Mouse (Mus musculus) forebrain, embryonic 10.5 days (tissue): ENCODE results near the gene Ggta1. TPM values are rescaled to one million over a fixed set of nuclear protein-coding genes. Genes with fewer than 3 reads are reported as not detected.

ENCODE experiments used
- DNase-seq: peaks from one replicate; pipeline ENCODE4 v3.0.0-alpha.2; 2017; ENCODE audit warnings: low spot score; ENCODE audit errors: extremely low spot score
- H3K27ac ChIP-seq: fragments of 300-500 bp; sonication (generic); 2 replicates; pipeline ENCODE4 v1.5.1; 2016; ENCODE audit warnings: mild to moderate bottlenecking
- H3K27me3 ChIP-seq: fragments of 300-500 bp; sonication (generic); 2 replicates; pipeline ENCODE4 v1.6.1; 2016; ENCODE audit warnings: mild to moderate bottlenecking; ENCODE audit not compliant: poor library complexity, severe bottlenecking
- H3K36me3 ChIP-seq: fragments of 300-500 bp; sonication (generic); replicated peaks from 2 replicates; pipeline ENCODE4 v1.6.1; 2016; ENCODE audit warnings: mild to moderate bottlenecking, moderate library complexity
- H3K4me1 ChIP-seq: fragments of 300-500 bp; sonication (generic); 2 replicates; pipeline ENCODE4 v1.6.1; 2016
- H3K4me3 ChIP-seq: fragments of 300-500 bp; sonication (generic); 2 replicates; pipeline ENCODE4 v1.5.1; 2016; ENCODE audit warnings: mild to moderate bottlenecking, moderate library complexity
- H3K9me3 ChIP-seq: fragments of 300-500 bp; sonication (generic); 2 replicates; pipeline ENCODE4 v1.6.1; 2016; ENCODE audit warnings: mild to moderate bottlenecking, moderate library complexity
- WGBS: fragments of 180-500 bp; shearing (Covaris S2); methylation state at CpG from one replicate; pipeline ENCODE4 v1.1.7; 2016; 5-methylcytosine and 5-hydroxymethylcytosine counted together
- polyA plus RNA-seq: library from polyadenylated mRNA; unstranded; fragments of >200 nt; fragmentation: Nextera tagmentation; extraction: Ambion mirVana; gene quantifications from 2 replicates; pipeline ENCODE4 v1.2.1, GENCODE M21; 2016

The Ggta1 gene
- polyA plus RNA-seq, 1 experiment from 2014 or later: 6.4 TPM

DNA sequence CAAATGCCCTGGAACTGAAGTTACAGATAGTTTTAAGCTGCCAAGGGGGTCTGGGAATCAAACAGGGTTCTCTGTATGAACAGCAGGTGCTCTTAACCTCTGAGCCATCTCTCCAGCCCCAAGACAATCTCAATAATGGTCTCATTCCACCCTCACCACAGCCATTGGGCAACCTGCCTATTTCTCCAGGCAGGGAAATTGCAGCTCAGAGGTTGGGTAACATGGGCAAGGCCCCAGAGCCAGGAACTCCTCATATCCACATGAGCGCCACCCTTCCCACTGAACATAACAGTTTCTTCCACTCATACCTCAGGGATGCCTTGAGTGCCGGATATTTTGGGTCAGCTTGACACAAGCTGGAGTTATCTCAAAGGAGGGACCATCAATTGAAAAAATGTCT lies 25.2 kb downstream of the Ggta1 start:
- Histone ChIP-seq H3K4me1 (peaks cover 14% of the 10 kb centered on the region), H3K27ac (no peak overlapping the region), H3K36me3 (no peaks in the 10 kb centered on the region), H3K4me3 (no peak overlapping the region), H3K27me3 (no peaks in the 10 kb centered on the region), H3K9me3 (no peaks in the 10 kb centered on the region)
- no peak for DNase-seq
- 93% methylated on average over 2 of the region's 2 CpGs for WGBS

GRCm38 (mm10) chr2:35434576-35435123 lies 28.4 kb downstream of the Ggta1 start:
- H3K27me3 ChIP-seq: no peaks in the 10 kb centered on the region
- H3K27ac ChIP-seq: 0 out of 2 replicates have a peak overlapping the region, but pooled peaks have one; percentile 15
- no peaks in the 10 kb centered on the region for H3K9me3 ChIP-seq
- 84% methylated on average over 6 of the region's 6 CpGs for WGBS
- peaks cover 31% of the 10 kb centered on the region for H3K4me1 ChIP-seq
- H3K4me3 ChIP-seq: no peak overlapping the region
- no peaks in the 10 kb centered on the region for H3K36me3 ChIP-seq
- DNase-seq: no peak

DNA sequence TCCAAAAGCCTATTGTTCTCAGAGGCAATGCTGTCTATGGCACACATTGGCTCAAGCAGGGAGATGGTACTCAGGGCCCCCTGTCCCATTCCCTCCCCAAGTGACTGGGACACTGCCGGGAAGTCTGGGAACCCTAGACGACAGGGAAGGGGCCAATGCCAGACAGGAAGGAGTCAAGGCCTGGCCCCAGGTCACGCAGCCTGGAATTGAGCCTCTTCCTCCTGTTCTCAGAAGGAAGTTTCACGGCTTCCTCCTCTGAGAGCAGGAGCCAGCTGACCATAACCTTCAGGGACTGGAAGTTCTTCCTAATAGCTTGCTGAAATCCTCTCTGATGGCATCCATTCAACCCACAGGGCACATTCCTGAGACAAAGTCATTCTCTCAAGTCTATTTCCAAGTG lies 29.6 kb downstream of the Ggta1 start:
- Histone ChIP-seq H3K4me1 (peaks cover 33% of the 10 kb centered on the region), H3K9me3 (no peaks in the 10 kb centered on the region), H3K4me3 (no peak overlapping the region), H3K27me3 (no peaks in the 10 kb centered on the region), H3K36me3 (no peaks in the 10 kb centered on the region), H3K27ac (no peak overlapping the region)
- 72% methylated on average over 4 of the region's 4 CpGs for WGBS
- DNase-seq: no peak

GRCm38 (mm10) chr2:35432472-35432871 lies 30.6 kb downstream of the Ggta1 start:
- no peaks in the 10 kb centered on the region for H3K27me3 ChIP-seq
- H3K36me3 ChIP-seq: no peaks in the 10 kb centered on the region
- 0 out of 2 replicates have a peak overlapping the region, but pooled peaks have one; percentile 0 for H3K4me3 ChIP-seq
- 55% methylated on average over 7 of the region's 7 CpGs for WGBS
- peak overlapping the region; percentile 31; the same call in 1 of the 2 replicates for H3K27ac ChIP-seq
- DNase-seq: no peak
- no peaks in the 10 kb centered on the region for H3K9me3 ChIP-seq
- H3K4me1 ChIP-seq: peaks cover 38% of the 10 kb centered on the region

GRCm38 (mm10) chr2:35432011-35432410 lies 31.0 kb downstream of the Ggta1 start:
- Histone ChIP-seq H3K27ac (peak overlapping the region; percentile 31; the same call in 1 of the 2 replicates), H3K9me3 (no peaks in the 10 kb centered on the region), H3K36me3 (no peaks in the 10 kb centered on the region), H3K4me1 (peaks cover 38% of the 10 kb centered on the region), H3K4me3 (0 out of 2 replicates have a peak overlapping the region, but pooled peaks have one; percentile 0), H3K27me3 (no peaks in the 10 kb centered on the region)
- no peak for DNase-seq
- 76% methylated on average over 7 of the region's 7 CpGs for WGBS

- Histone ChIP-seq H3K36me3 (no peaks in the 10 kb centered on the region), H3K4me1 (peaks cover 38% of the 10 kb centered on the region), H3K27me3 (no peaks in the 10 kb centered on the region), H3K4me3 (no peak overlapping the region), H3K27ac (no peak overlapping the region), H3K9me3 (no peaks in the 10 kb centered on the region)
- 87% methylated on average over 8 of the region's 8 CpGs for WGBS
- DNase-seq: no peak
Observed at GRCm38 (mm10) chr2:35430806-35431205, 32.2 kb downstream of the Ggta1 start.

DNA sequence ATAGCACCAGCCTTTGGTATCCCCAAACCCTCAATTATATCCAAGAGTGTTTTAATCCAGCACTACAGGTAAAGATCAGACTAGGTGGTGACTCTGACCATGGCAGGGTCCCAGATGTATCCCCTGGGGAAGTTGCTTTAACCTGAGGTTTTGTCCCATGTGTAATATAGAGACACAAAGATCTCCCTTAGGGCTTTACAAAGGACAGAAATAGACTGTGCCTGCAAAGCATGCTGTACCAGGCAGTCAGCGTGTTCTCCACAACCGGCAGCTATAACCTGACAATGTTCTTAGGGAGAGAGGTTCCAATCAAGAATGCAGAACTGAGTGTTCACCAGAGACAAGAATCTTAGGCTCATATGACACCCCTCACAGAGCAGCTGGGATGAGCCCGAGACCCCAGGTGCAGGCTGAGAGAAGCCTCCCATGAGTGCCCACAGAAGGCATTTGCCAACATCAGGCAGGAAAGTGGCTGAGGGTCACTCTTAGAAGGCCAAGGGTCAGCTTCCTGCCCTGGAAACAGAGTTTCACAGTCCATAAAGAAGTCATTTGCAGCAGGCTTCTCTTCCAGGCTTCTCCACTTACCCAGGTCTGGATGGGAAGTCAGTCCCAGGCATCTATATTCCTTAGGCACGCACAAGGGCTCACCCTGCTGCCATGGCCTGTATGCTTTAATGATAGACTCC lies 34.3 kb downstream of the Ggta1 start:
- DNase-seq: no peak
- Histone ChIP-seq H3K27ac (no peak overlapping the region), H3K9me3 (no peaks in the 10 kb centered on the region), H3K4me1 (peaks cover 38% of the 10 kb centered on the region), H3K4me3 (no peak overlapping the region), H3K36me3 (no peaks in the 10 kb centered on the region), H3K27me3 (no peaks in the 10 kb centered on the region)
- 81% methylated on average over 4 of the region's 4 CpGs for WGBS

- H3K4me1 ChIP-seq: peaks cover 26% of the 10 kb centered on the region
- no peak overlapping the region for H3K4me3 ChIP-seq
- DNase-seq: no peak
- H3K9me3 ChIP-seq: no peaks in the 10 kb centered on the region
- H3K27ac ChIP-seq: no peak overlapping the region
- no peaks in the 10 kb centered on the region for H3K36me3 ChIP-seq
- 60% methylated on average over 2 of the region's 2 CpGs for WGBS
- H3K27me3 ChIP-seq: no peaks in the 10 kb centered on the region
Observed at GRCm38 (mm10) chr2:35427559-35427958, 35.5 kb downstream of the Ggta1 start.

- Histone ChIP-seq H3K4me3 (no peak overlapping the region), H3K27ac (no peak overlapping the region), H3K4me1 (peaks cover 11% of the 10 kb centered on the region; the same call in 1 of the 2 replicates), H3K36me3 (peaks cover 8% of the 10 kb centered on the region), H3K9me3 (peaks cover 8% of the 10 kb centered on the region), H3K27me3 (no peaks in the 10 kb centered on the region)
- DNase-seq: no peak
- 93% methylated on average over 1 of the region's 1 CpGs for WGBS
Observed at GRCm38 (mm10) chr2:35423711-35424339, 39.2 kb downstream of the Ggta1 start.

- H3K36me3 ChIP-seq: peaks cover 8% of the 10 kb centered on the region
- 0 out of 2 replicates have a peak, but pooled peaks cover 4% of the 10 kb centered on the region for H3K4me1 ChIP-seq
- H3K27ac ChIP-seq: no peak overlapping the region
- peaks cover 8% of the 10 kb centered on the region for H3K9me3 ChIP-seq
- H3K27me3 ChIP-seq: no peaks in the 10 kb centered on the region
- 95% methylated on average over 3 of the region's 3 CpGs for WGBS
- no peak overlapping the region for H3K4me3 ChIP-seq
- no peak for DNase-seq
Observed at GRCm38 (mm10) chr2:35422384-35422783, 40.6 kb downstream of the Ggta1 start.

GRCm38 (mm10) chr2:35420681-35421080 lies 42.4 kb downstream of the Ggta1 start:
- 82% methylated on average over 1 of the region's 1 CpGs for whole genome bisulfite sequencing
- DNase-seq: no peak
- H3K27ac ChIP-seq: no peak overlapping the region
- H3K27me3 ChIP-seq: no peaks in the 10 kb centered on the region
- 0 out of 2 replicates have a peak, but pooled peaks cover 4% of the 10 kb centered on the region for H3K4me1 ChIP-seq
- H3K4me3 ChIP-seq: no peak overlapping the region
- H3K36me3 ChIP-seq: peaks cover 8% of the 10 kb centered on the region
- peaks cover 8% of the 10 kb centered on the region for H3K9me3 ChIP-seq

DNA sequence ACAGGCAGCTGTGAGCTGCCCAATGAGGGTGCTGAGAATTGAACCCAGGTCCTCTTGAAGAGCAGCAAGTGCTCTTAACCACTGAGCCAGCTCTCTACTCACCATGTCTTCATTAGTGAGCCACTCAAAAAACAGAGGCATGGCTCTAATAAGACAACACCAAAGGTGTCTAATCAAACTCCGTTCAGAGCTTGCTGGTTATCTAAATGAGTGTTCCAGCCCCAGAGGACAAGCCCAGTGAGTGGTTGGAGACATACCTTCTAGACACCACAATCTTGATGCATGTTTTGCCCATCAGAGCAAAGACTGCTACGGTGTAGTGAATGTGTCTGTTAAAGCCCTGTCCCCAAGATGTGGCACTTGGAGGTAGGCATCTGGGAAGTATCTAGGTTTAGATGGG lies 43.4 kb downstream of the Ggta1 start:
- Histone ChIP-seq H3K27ac (no peak overlapping the region), H3K4me1 (0 out of 2 replicates have a peak, but pooled peaks cover 4% of the 10 kb centered on the region), H3K27me3 (no peaks in the 10 kb centered on the region), H3K4me3 (no peak overlapping the region), H3K36me3 (peaks cover 8% of the 10 kb centered on the region), H3K9me3 (peaks cover 8% of the 10 kb centered on the region)
- DNase-seq: no peak
- 88% methylated on average over 2 of the region's 2 CpGs for WGBS

GRCm38 (mm10) chr2:35419243-35419642 lies 43.8 kb downstream of the Ggta1 start:
- H3K27me3 ChIP-seq: no peaks in the 10 kb centered on the region
- H3K4me1 ChIP-seq: no peaks in the 10 kb centered on the region
- H3K27ac ChIP-seq: no peak overlapping the region
- H3K4me3 ChIP-seq: no peak overlapping the region
- peaks cover 8% of the 10 kb centered on the region for H3K9me3 ChIP-seq
- 91% methylated on average over 4 of the region's 4 CpGs for WGBS
- DNase-seq: no peak
- H3K36me3 ChIP-seq: peaks cover 8% of the 10 kb centered on the region
